In genomic region chr4:109986748-109987355, GRCm38 (mm10) we compare ENCODE assay signal across 25 mouse cellular contexts. TPM values are rescaled to one million over a fixed set of nuclear protein-coding genes. Genes with fewer than 3 reads are reported as not detected.
DNase-seq lines count a peak whose midpoint lies in the region; ATAC-seq lines count a peak whose summit lies in the region.
"Had no signal": no experiment of that assay in that cellular context is flagged by ENCODE, and none has a peak within 500 bp of the region (broad histone marks: within the 10 kb centered on the region; RNA-seq: fewer than 3 reads in every experiment).

No protein-coding gene starts in this region.

- H3K4me2 ChIP-seq in neural tube, embryonic 15.5 days, result no peak overlapping the region
- H3K4me2 ChIP-seq in forebrain, embryonic 12.5 days, result peak overlapping the region; percentile 67
- H3K4me2 ChIP-seq: heart, embryonic 12.5 days; hindbrain, embryonic 12.5 days; limb, embryonic 15.5 days; liver, embryonic 15.5 days; neural tube, embryonic 12.5 days; stomach, embryonic 15.5 days had no signal

- peaks cover 16% of the 10 kb centered on the region for H3K4me1 ChIP-seq in neural tube, embryonic 15.5 days
- peaks cover 30% of the 10 kb centered on the region for H3K4me1 ChIP-seq in forebrain, embryonic 12.5 days
- peaks cover 25% of the 10 kb centered on the region for H3K4me1 ChIP-seq in limb, embryonic 10.5 days

- H3K4me3 ChIP-seq in neural tube, embryonic 15.5 days (replicated peaks), result no peak overlapping the region
- H3K4me3 ChIP-seq in forebrain, embryonic 12.5 days (replicated peaks), result no peak overlapping the region
- H3K4me3 ChIP-seq in limb, embryonic 10.5 days, result no peak overlapping the region
- H3K4me3 ChIP-seq: heart, embryonic 12.5 days; hindbrain, embryonic 12.5 days; limb, embryonic 15.5 days; liver, embryonic 15.5 days; neural tube, embryonic 12.5 days; stomach, embryonic 15.5 days had no signal

- no peak overlapping the region for H3K27ac ChIP-seq in neural tube, embryonic 15.5 days (replicated peaks)
- H3K27ac ChIP-seq in forebrain, embryonic 12.5 days, result peak overlapping the region; percentile 94
- H3K27ac ChIP-seq in limb, embryonic 10.5 days, result no peak overlapping the region
- H3K27ac ChIP-seq: hindbrain, embryonic 12.5 days; kidney, postnatal 0 days; limb, embryonic 15.5 days; liver, embryonic 15.5 days; neural tube, embryonic 12.5 days; stomach, embryonic 15.5 days had no signal

- intact Hi-C loops in gastrocnemius, postnatal 14 days (cut with DNase I; ENCODE audit: low total_unique reads), result no loop called here

- peaks cover 88% of the 10 kb centered on the region for H3K27me3 ChIP-seq in neural tube, embryonic 15.5 days (replicated peaks)
- peaks cover 82% of the 10 kb centered on the region for H3K27me3 ChIP-seq in forebrain, embryonic 12.5 days
- H3K27me3 ChIP-seq in limb, embryonic 10.5 days (ENCODE audit: low read depth, poor library complexity, severe bottlenecking), result peaks cover 98% of the 10 kb centered on the region

- no peaks in the 10 kb centered on the region for H3K36me3 ChIP-seq in neural tube, embryonic 15.5 days
- peaks cover 9% of the 10 kb centered on the region for H3K36me3 ChIP-seq in forebrain, embryonic 12.5 days (replicated peaks)
- H3K36me3 ChIP-seq in limb, embryonic 10.5 days, result no peaks in the 10 kb centered on the region
- H3K36me3 ChIP-seq: heart, embryonic 12.5 days; hindbrain, embryonic 12.5 days; limb, embryonic 15.5 days; liver, embryonic 15.5 days; neural tube, embryonic 12.5 days; stomach, embryonic 15.5 days had no signal

- WGBS in neural tube, embryonic 15.5 days, result 4% methylated on average over 13 of the region's 13 CpGs
- 5% methylated on average over 13 of the region's 13 CpGs for WGBS in forebrain, embryonic 12.5 days
- 4% methylated on average over 13 of the region's 13 CpGs for WGBS in limb, embryonic 10.5 days

- ATAC-seq in neural tube, embryonic 15.5 days (ENCODE audit: low FRiP score), result no peak
- ATAC-seq in forebrain, embryonic 12.5 days (ENCODE audit: low FRiP score), result no peak

- H3K9me3 ChIP-seq in neural tube, embryonic 15.5 days (replicated peaks), result no peaks in the 10 kb centered on the region
- no peaks in the 10 kb centered on the region for H3K9me3 ChIP-seq in forebrain, embryonic 12.5 days
- no peaks in the 10 kb centered on the region for H3K9me3 ChIP-seq in limb, embryonic 10.5 days (replicated peaks)
- H3K9me3 ChIP-seq: heart, embryonic 12.5 days; hindbrain, embryonic 12.5 days; limb, embryonic 15.5 days; liver, embryonic 15.5 days; neural tube, embryonic 12.5 days; stomach, embryonic 15.5 days had no signal

- H3K9ac ChIP-seq in neural tube, embryonic 15.5 days (replicated peaks), result no peak overlapping the region
- peak overlapping the region; percentile 42; the same call in 1 of the 2 replicates for H3K9ac ChIP-seq in forebrain, embryonic 12.5 days
- H3K9ac ChIP-seq: heart, embryonic 12.5 days; hindbrain, embryonic 12.5 days; limb, embryonic 15.5 days; liver, embryonic 15.5 days; neural tube, embryonic 12.5 days; stomach, embryonic 15.5 days had no signal

- DNase-seq in heart, adult 11 months, result peak; percentile 30
- DNase-seq in heart, adult 18-20 months, result no peak
- peak; percentile 41 for DNase-seq in neural tube, embryonic 10.5 days (ENCODE audit: extremely low spot score, low spot score)
- DNase-seq in limb, embryonic 10.5 days (ENCODE audit: low spot score), result peak; percentile 40
- DNase-seq in thymus, postnatal 36 days, result no peak
- no peak for DNase-seq in gastrocnemius, postnatal 14 days
- DNase-seq: adrenal gland, postnatal 14 days; cerebellum, adult 11 months; cerebellum, adult 9-11 months; heart, postnatal 10 days; kidney, adult 2 months; layer of hippocampus, adult 9-11 months; lung, postnatal 4 days; right cerebral cortex, adult 18-20 months; thymus, postnatal 4 days had no signal

RNA-seq across cellular contexts. Expression of gene Dmrta2, which starts 9.0 kb away (rescaled TPM):
- total RNA-seq in heart, adult 18-20 months (2021), result under 1 TPM in 1 of 2 experiments, not detected in 1; 0.15 TPM
- polyA plus RNA-seq in neural tube, embryonic 15.5 days (2015; fragmentation: Nextera tagmentation; extraction: Ambion mirVana), result 0.08 TPM in 1 of 2 replicates, not detected in the other
- polyA plus RNA-seq in forebrain, embryonic 12.5 days (2016; fragmentation: Nextera tagmentation; extraction: Ambion mirVana), result 8.5 and 9.7 TPM in 2 replicates
- polyA plus RNA-seq in limb, embryonic 10.5 days (2016; fragmentation: Nextera tagmentation; extraction: Ambion mirVana), result 0.20 TPM in 2 replicates
- total RNA-seq in gastrocnemius, postnatal 14 days (2021), result under 1 TPM; 0.18 to 0.23 TPM
- total RNA-seq: megakaryocyte-erythroid progenitor cell, adult 5-6 weeks had no signal
- polyA plus RNA-seq: liver, embryonic 15.5 days had no signal

Comparison
In these comparisons a context has a peak if more than half of its experiments do, and no peak if none do; other contexts are left out.
1. DNase-seq: peak in heart, adult 11 months (single experiment), neural tube, embryonic 10.5 days (single experiment) and limb, embryonic 10.5 days (single experiment); none in heart, adult 18-20 months (0 of 2), thymus, postnatal 36 days (0 of 2) and gastrocnemius, postnatal 14 days (single experiment).